Mouse (Mus musculus): ENCODE results near the gene Slc29a2.
"Not testable (repeated sequence)": the region's sequence is repeated elsewhere in the genome, so short reads cannot be mapped to it uniquely, and the experiment has no call there.

Slc29a2 gene

DNA sequence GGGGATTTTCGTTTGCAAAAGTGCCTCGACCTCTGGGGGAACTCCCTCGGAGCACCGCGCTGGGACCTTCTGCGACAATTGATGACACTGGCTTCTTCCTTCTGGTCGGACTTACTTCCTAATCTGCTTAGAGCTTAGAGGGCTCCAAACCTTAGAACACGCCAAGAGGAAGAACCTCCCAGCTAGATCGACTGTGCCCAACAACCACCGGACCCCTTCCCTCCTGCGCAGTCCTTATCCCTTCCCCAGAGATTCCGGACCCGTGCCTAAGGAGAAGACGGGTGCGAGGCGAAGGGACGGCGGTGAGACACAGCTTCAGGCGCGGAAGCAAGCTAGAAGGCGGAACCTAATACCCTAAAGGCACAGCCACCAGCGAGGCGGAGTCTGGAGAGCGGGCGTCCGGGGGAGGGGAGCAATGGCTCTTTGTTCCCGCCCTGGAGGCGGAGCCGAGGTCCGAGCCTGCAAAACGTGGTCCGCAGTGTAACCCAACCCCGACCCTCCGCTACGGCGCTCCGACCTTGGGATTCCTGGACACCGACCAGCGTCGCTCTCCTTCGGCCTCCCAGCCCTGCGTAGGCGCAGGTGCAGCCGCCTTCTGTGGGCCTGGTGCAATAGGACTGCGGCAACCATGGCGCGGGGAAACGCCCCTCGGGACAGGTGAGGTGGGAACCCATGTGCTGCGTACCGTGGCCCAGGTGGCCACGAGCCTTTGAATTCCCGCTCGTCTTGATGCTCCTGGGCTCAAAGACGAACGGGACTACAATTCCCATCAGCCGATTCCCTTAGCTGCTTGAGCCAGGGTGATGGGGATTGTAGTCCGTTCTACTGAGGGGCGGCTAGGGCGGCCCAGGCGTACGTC lies at the start of gene Slc29a2:
Gene Slc29a2, plus strand, starts transcription at position 240 of the 859 bp plus-strand sequence.
- in situ Hi-C loops (cut with MboI, MseI), result no loop called here

DNA sequence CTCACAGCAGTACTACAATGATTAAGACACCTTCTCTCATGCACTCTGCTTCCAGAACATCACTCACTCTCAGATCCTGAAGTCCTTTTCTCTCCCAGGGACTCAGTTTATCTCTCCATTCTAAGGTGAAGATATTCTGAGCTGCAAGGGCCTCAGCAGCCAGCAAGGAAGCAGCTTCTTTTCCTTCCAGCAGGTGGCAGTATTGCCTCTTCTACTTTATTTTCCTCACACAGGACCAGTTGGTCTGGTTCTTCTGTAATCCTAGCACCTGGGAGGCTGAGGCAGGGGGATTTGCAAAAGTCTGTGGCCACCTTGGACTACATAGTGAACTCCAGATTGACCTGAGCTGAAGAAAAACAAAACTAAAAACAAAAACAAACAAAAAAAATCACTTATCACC lies 41.9 kb upstream of the Slc29a2 start:
- in situ Hi-C loops (cut with MboI, MseI), result no loop called here

DNA sequence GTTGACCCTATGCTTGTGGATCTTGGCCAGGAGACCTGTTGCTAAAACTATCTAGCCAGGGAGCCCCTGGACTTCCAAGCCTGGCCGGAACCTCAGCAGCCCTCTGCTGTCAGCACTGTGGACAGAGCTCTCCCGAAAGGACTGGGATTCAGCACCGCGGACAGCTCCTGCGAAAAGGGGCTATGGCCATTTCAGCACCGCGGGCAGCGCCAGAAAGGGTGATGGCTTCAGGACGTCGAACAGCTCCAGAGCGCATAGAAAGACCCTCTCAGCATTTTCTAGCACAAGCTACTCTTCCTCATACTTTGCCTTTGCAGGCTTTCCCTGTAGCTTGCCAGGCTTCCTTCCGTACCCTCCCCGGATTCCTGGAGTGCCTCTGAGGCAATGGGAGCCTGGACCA lies 34.6 kb upstream of the Slc29a2 start:
- in situ Hi-C loops (cut with MboI, MseI), result no loop called here

DNA sequence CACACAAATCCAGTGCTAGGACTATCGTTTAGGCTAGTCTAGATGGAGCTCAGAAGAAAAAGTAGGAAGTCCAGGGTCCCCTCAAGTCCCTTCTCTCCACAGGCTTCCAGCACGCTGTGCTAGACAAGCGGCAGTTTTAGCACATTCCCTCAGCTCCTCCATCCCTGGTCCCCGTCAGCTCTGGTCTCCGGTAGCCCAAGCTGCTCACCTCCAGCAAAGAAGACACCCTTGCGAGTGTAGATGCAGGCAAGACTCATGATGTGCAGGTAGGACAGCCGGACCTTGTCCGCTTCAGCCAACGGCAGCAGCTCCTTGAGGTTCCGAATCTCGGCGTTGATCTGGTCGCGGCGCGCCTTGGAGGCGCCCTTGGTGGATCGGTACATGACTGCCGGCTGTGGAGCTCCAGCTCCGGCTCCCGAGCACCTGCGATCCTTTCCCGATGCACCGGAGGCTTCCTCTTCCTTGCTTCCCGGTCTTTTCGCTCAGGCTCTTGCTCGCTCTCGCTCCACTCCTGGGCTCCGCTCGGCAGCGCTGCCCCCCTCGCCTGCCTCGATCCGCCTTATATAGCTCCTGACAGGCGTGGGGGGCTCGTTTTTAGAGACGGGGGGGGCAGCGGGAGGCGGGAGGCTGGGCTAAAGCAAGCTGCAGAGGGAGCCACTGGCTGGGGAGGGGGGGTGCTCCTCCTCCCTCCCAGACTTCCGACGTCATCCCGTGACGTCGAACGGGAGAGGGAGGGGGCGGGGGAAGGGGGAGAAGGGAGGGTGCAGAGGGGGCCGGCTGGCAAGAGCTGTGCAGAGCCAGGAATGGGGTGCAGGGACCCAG lies 34.0 kb upstream of the Slc29a2 start:
- in situ Hi-C loops (cut with MboI, MseI), result no loop called here

DNA sequence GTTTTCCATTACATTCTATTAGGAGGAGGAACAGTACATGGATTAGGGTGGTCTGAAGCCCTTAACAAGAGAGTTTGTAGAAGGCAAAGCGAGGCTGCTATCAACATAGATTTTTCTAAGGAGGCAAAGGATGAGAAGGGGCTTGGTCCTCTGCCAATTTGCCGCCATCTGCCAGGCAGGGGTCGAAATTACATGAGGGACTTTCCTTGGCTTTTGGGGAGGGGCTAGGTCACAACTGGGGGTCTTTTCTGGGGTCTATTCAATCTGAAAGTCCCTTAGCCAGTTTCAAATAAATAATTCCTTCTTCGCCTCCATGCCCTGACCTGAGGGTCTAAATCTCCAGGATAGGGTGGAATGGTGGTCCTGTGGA lies 33.4 kb upstream of the Slc29a2 start, which contains the start of gene Npas4:
Gene Npas4, minus strand, starts transcription at position 61 of the 370 bp plus-strand sequence.
- in situ Hi-C loops (cut with MboI, MseI), result no loop called here

DNA sequence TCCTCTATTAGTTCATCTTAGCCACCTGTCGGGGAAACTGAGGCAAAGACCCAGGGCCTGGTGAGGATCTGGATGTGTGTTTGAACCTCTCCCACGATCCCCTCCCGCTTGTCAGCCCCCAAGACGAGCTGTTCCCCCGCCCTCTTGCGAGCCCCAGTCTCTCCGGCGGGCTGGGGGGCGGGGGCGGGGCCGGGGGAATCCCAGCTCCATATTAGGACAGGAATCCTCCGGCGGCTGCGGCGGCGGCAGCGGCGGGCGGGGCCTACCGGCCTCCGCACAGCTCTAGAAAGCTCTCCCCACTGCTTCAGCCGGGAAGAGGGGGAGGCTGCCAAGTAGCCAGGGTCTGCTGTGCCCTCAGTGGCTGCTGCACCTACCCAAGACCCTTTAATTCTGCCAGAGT lies 32.9 kb upstream of the Slc29a2 start:
- in situ Hi-C loops (cut with MboI, MseI), result no loop called here

DNA sequence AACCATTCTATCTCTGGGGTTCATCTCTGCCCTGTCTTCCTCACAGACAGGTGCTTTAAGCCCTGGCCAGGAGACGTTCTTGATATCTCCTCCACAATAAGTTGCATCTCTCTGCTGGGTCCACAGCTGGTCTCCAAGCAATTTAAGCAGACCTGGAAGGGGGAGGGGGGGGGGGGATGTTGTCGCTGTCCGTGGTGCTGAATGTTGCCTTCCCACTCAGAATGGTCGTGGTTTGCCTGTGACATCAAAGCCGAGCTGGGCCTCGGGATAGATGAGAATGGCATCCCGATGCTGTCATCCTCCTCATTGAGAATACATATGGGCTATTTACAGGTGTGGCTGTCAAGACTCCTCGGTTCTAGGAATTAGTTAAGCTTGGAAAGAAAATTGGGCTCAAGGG lies 31.3 kb upstream of the Slc29a2 start:
- in situ Hi-C loops (cut with MboI, MseI), result no loop called here

DNA sequence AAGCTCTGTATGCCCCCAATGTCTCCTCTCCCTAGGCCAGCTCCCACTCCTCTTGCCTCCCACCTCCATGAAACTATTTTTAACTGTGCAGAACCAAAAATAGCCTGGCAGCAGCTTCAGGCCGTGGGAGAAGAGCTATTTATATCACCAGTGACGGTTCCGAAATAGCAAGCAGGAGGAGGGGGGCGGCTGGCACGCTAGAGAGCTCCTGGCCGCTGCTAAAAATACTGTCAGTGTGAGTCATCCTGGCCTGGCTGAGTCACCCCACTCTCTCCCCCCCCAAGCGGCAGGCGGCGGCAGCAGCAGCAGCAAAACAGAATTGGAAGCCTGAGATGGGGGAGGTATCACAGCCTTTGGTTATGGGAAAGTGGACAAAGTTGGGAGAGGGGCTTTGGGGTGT lies 30.8 kb upstream of the Slc29a2 start:
- in situ Hi-C loops (cut with MboI, MseI), result no loop called here

DNA sequence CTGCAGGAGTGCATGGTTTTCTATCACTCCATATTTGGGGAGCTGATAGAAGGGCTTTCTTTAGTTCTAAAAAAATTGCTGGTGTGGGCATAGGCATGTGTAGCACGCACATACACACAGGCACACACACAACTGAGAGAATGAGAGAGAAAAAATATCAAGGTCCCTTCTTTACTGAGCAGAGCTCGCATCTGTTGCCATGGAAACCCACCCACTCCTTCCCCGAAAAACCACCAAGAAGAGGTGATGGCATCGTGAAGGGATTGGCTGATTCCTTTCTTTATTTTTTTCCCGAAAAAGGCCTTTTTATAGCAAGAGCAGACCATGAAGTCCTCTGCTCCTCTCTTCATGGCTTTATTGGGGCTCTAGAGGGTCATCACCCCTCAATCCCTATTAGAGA lies 29.6 kb upstream of the Slc29a2 start:
- in situ Hi-C loops (cut with MboI, MseI), result no loop called here

DNA sequence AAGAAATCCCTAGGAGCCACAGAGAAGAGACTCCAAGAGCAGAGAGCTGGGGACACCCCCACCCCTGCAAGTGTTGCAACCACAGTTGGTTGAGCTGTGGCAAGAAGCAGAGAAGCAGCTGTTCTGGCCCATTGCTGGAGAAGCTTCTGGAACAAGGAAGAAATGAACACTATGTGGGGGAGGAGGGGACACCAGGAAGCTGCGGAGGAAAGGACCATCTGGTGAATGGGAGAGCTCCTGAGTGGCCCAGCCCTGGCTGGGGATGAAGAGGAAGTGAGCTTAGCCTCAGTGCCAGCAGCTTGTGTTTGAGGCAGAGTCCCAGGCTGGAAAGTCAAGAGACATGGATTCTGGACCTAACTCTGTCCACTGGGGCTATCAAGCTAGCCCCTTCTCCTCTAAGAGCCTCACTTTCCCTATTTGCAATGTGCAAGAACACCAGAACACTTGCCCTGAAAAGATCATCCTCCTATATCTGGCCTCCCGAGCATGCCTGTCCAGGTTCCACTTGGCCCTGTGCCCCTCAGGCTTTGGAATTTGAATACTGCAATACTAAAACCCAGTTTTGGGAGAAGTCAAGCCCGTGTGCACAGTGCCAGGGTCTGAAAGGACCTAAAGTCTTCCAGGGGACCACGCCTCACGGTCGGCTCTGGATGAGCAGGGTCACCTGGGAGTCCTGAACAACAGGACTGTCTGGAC lies 24.1 kb upstream of the Slc29a2 start:
- in situ Hi-C loops (cut with MboI, MseI), result no loop called here

DNA sequence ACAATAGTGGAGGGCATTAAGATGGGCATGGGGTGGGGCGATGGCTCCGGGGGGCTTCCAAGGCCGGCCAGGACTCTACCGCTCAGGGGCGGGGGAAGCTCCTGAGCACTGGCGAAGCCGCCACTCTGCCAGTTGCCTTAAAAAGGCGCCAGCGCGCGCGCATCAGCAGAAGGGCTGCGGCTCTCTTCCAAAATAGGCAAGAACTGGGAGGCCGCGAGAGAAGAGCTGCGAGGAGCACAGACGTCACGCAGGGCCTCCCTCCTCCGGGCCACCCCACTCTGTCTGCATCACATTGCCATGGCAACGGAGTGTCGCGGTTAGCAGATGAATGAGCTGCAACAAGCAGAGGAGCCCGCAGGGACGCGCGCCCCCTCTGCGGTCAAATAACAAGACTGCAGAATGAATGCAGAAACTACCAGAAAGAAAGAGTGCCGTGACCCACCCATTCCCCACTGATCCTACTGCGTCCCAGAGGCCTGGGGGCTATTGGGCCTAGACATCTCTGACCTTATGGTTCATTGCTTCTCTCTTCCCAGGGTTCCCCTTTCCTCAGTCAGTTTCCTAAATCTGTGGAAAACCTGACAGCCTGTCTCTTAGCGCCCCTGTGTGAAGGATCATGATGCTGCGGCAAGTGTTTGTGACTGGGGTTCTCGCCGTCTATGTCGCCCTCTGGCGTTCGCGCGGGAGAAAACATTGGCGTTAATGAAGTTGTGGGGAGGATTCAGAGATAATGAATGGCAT lies 21.8 kb upstream of the Slc29a2 start:
- in situ Hi-C loops (cut with MboI, MseI), result no loop called here

DNA sequence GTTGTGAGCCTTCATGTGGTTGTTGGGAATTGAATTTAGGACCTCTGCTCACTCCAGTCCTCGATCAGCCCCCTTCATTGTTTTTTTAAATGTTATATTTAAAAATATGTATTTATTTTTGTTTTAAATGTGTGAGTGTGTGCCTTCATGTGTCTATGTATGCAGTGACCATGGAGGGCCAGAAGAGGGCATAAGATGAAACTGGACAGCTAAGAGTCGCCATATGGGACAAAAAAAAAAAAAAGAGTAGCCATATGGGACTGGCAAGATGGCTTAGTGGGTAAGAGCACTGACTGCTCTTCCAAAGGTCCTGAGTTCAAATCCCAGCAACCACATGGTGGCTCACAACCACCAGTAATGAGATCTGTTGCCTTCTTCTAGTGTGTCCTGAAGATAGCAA lies 20.0 kb upstream of the Slc29a2 start:
- in situ Hi-C loops (cut with MboI, MseI), result not testable (repeated sequence)

DNA sequence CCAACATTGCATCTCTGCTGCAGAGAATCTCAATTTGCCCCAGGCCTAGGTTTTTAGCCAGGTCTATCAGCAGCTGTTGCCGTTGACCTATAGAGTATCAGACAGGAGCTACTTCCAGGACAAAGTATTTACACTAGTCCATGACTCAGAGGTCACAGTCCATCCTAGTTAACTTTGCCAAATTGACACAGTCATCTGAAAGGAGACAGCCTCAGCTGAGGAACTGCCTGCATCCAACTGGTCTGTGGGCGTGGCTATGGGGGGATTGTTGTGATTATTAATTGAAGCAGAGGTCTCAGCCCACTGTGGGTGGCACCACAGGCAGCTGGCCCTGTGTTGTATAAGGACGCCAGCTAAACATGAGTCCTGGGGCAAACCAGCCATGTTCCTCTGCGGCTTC lies 18.7 kb upstream of the Slc29a2 start:
- in situ Hi-C loops (cut with MboI, MseI), result no loop called here

DNA sequence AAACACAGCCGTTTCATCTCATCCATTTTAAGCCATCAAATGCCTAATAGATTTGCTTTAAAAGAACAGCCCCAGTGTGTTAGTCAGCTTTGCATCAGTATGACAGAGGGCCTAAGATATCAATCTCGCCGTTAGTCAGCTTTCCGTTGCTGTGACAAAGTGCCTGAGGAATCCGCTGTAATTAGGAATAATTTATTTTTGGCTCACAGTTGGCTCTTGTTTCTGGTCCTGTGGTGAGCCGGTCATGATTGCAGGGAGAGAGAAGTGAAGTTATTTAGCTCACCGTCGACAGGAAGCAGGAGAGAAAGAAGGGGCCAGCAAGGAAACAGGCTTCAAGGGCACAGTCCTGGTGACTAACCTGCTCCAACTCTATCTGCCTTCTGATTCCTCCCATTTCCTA lies 10.5 kb upstream of the Slc29a2 start:
- in situ Hi-C loops (cut with MboI, MseI), result no loop called here

DNA sequence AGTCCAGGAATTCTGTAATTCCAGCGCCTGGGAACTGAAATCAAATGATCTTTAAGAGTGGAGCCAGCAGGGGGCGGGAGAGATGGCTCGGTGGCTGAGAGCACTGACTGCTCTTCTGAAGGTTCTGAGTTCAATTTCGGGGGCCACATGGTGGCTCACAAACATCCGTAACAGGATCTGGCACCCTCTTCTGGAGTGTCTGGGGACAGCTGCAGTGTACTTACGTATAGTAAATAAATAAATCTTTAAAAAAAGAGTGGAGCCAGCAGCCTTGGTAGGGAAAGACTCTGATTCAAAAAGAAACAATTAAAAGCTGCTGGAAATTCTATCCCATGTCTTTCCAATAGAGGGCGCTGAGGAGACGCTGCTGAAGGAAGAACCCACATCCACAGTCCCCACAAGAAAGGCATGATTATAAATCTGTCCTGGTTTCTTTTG lies 8.7 kb upstream of the Slc29a2 start:
- in situ Hi-C loops (cut with MboI, MseI), result no loop called here

DNA sequence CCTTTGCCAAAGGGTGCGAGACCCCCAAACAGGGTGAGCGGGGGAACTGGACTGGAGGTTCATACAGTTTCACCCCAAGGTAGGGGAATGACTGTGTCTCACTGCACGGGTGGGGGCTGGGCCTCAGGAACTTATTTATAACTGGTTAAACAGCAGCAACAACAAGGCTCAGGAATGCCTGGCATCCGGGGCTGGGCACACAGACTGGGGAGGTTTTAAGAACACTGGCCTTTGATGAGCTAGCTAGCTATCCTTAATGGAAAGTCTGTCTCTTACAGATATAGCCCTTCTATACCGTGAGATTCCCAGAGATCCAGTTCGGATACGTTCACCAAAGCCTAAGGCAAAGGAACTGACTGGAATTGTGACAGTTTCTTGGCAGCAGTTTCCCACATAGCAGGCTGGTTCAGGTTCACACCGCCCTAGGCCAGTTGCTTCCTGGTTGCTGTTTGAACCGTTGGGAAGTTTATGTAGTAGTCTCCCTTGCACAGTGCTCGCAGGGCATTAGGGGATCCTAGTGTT lies 7.4 kb upstream of the Slc29a2 start:
- in situ Hi-C loops (cut with MboI, MseI), result no loop called here

DNA sequence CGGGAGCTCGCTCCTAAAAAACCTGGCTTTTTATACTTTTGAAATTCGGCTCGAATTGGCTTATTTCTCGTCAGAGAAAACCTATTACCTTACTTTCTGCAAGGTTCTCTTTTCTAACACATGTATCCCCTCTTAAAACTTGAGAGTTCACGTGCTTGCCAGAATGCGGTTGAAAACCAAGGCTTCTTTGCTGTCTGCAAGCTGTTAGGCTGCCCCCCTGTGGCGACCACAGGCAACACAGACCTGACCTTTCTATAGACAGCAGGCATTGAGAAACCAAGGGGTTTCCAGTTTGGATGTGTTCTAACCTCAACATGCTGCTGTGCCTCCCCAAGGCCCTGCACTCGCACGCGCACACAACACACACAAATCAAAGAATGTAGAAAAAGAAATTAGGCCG lies 6.9 kb upstream of the Slc29a2 start:
- in situ Hi-C loops (cut with MboI, MseI), result no loop called here

DNA sequence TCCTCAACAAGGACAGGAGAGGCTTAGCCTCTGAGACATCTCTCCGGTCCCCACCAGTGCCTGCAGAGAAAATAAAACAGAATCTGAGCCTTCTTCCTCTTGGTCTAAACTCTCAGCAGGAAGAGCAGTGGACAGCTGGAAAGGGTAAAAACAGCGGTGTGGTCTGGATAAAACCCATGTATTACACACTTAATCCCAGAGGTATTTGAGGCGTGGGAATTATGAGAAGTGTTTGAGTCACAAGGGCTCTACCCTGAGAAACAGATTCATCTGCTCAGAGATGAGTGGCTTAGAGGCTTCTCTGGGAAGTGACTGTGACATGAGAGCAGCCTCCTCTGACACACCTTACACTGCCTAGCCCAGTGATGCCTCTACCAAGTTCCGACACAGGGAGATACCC lies 6.0 kb upstream of the Slc29a2 start:
- in situ Hi-C loops (cut with MboI, MseI), result no loop called here

DNA sequence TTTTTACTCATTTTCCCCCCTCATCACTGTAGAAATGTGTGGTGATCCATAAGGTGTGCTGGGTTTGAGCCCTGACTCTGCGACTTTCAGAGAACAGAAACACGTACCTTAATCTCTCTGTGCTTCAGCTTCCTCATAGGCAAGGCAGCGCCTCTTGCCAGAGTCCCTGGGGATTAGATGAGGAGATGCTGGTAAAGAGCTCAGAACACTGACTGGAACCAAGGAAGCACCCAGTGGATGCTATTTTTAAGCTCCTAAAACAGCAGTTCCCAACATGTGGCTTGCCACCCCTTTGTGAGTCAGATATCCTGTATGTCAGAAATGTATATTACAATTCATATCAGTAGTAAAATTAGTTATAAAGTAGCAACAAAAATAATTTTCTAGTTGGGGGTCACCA lies 5.5 kb upstream of the Slc29a2 start:
- in situ Hi-C loops (cut with MboI, MseI), result no loop called here

DNA sequence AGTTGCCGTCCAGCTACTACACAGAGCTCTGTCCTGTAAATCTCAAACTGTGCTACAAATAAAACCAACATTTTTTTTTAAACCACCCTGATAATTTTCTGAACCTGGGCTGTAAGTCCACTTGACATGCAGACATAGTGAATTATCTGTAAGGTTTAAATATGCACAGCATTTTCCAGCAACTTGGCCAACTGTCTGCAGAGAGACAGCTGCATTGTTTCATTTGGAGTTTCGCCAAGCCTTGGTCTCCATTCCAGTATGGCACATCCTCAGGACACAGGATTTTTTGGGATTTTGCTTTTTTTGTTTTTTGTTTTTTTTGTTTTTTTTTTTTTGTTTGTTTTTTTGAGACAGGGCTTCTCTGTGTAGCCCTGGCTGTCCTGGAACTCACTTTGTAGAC lies 2.2 kb upstream of the Slc29a2 start:
- in situ Hi-C loops (cut with MboI, MseI), result no loop called here

DNA sequence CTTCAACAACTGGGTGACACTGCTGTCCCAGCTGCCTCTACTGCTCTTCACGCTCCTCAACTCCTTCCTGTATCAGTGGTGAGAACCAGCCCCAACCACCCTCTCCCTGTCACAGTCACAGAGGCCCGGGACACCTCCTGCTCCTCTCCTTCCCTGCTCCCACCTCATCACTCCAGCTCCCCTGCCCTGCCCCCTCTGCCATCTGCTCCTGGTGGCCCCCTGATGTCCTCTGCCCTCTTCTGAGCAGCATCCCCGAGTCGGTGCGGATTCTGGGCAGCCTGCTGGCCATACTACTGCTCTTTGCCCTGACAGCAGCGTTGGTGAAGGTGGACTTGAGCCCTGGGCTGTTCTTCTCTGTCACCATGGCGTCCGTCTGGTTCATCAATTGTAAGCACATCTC lies 2.5 kb downstream of the Slc29a2 start:
- in situ Hi-C loops (cut with MboI, MseI), result no loop called here

All from T-helper 1 cell (primary cell).